8 mouse cellular contexts compared by ENCODE assay signal in the genomic region with DNA sequence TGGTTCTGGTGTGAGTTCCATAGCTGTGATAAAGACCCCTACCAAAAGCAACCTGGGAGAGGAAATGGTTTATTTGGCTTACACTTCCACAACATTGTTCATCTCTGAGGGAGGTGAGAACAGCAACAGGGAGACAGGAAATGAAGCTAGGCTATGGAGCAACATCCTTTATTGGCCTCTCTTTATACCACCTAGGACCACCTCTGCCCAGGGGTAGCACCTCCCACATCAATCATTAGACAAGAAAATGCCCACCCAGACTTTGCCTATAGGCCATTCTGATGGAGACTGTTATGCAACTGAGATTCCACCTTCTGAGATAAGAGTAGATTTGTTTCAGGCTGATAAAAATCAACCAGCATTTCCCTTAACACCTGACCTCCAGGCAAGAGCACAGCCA. TPM values are rescaled to one million over a fixed set of nuclear protein-coding genes. Genes with fewer than 3 reads are reported as not detected.
A peak's percentile ranks its signal among the peaks of the same experiment; 100 is the strongest.
DNase-seq lines count a peak whose midpoint lies in the region; ATAC-seq and TF ChIP-seq lines count a peak whose summit lies in the region.

No protein-coding gene starts in this region.

- peak overlapping the region; percentile 77 for H3K4me3 ChIP-seq in gastrocnemius, adult 2 months
- H3K4me3 ChIP-seq in liver, embryonic 11.5 days (ENCODE audit: low read depth, low read length) = no peak overlapping the region
- no peak overlapping the region for H3K4me3 ChIP-seq in liver, postnatal 0 days (ENCODE audit: low read depth, low read length)
- H3K4me3 ChIP-seq in forebrain, embryonic 14.5 days (ENCODE audit: low read depth, low read length) = peak overlapping the region; percentile 96; the same call in 1 of the 2 replicates
- no peak overlapping the region for H3K4me3 ChIP-seq in midbrain, postnatal 0 days (ENCODE audit: low read depth, low read length)

- intact Hi-C loops in gastrocnemius, adult 2 months (cut with DNase I) = no loop called here
- intact Hi-C loops in gastrocnemius, postnatal 36 days (cut with DNase I) = loop anchor here (10.0 kb wide), 1 partner anchor 71 kb away; no protein-coding TSS in a partner anchor

- ATAC-seq in liver, embryonic 11.5 days (replicated peaks; ENCODE audit: low FRiP score) = no peak
- no peak for ATAC-seq in liver, postnatal 0 days
- ATAC-seq in forebrain, embryonic 14.5 days = no peak
- ATAC-seq in midbrain, postnatal 0 days (ENCODE audit: low FRiP score) = no peak

- DNase-seq in gastrocnemius, adult 2 months = no peak
- DNase-seq in gastrocnemius, postnatal 36 days = no peak
- no peak for DNase-seq in liver, embryonic 11.5 days (ENCODE audit: low spot score)
- DNase-seq in liver, postnatal 0 days = no peak
- no peak for DNase-seq in forebrain, embryonic 14.5 days (ENCODE audit: low spot score)
- DNase-seq in midbrain, postnatal 0 days (ENCODE audit: low spot score) = no peak
- no peak for DNase-seq in natural killer cell, adult 2 months (ENCODE audit: low spot score in 2 of 2)
- DNase-seq in left cerebral cortex, adult 9 months (ENCODE audit: low spot score in 2 of 2) = no peak

- no peaks in the 10 kb centered on the region for H3K9me3 ChIP-seq in liver, embryonic 11.5 days (ENCODE audit: control insufficient read depth, low read length)
- no peaks in the 10 kb centered on the region for H3K9me3 ChIP-seq in liver, postnatal 0 days (ENCODE audit: low read length)
- no peaks in the 10 kb centered on the region for H3K9me3 ChIP-seq in forebrain, embryonic 14.5 days (replicated peaks; ENCODE audit: control insufficient read depth, low read length)
- H3K9me3 ChIP-seq in midbrain, postnatal 0 days (ENCODE audit: low read length) = no peaks in the 10 kb centered on the region

- H3K27ac ChIP-seq in gastrocnemius, adult 2 months = no peak overlapping the region
- no peak overlapping the region for H3K27ac ChIP-seq in liver, embryonic 11.5 days (ENCODE audit: low read depth, low read length)
- no peak overlapping the region for H3K27ac ChIP-seq in liver, postnatal 0 days (ENCODE audit: low read depth)
- no peak overlapping the region for H3K27ac ChIP-seq in forebrain, embryonic 14.5 days (ENCODE audit: low read depth, low read length)
- no peak overlapping the region for H3K27ac ChIP-seq in midbrain, postnatal 0 days (ENCODE audit: low read depth, low read length)

- no peaks in the 10 kb centered on the region for H3K36me3 ChIP-seq in liver, embryonic 11.5 days (ENCODE audit: control insufficient read depth, insufficient read depth, low read length)
- no peaks in the 10 kb centered on the region for H3K36me3 ChIP-seq in liver, postnatal 0 days (replicated peaks; ENCODE audit: insufficient read depth, low read length)
- no peaks in the 10 kb centered on the region for H3K36me3 ChIP-seq in forebrain, embryonic 14.5 days (ENCODE audit: control insufficient read depth, insufficient read depth, low read length)
- no peaks in the 10 kb centered on the region for H3K36me3 ChIP-seq in midbrain, postnatal 0 days (ENCODE audit: insufficient read depth, low read length)

- peaks cover 27% of the 10 kb centered on the region for H3K4me1 ChIP-seq in liver, embryonic 11.5 days (replicated peaks; ENCODE audit: control insufficient read depth, insufficient read depth, low read length)
- H3K4me1 ChIP-seq in liver, postnatal 0 days (ENCODE audit: insufficient read depth) = peaks cover 17% of the 10 kb centered on the region
- H3K4me1 ChIP-seq in forebrain, embryonic 14.5 days (ENCODE audit: control insufficient read depth, insufficient read depth, low read length) = peaks cover 11% of the 10 kb centered on the region
- H3K4me1 ChIP-seq in midbrain, postnatal 0 days (ENCODE audit: insufficient read depth, low read length) = 0 out of 2 replicates have a peak, but pooled peaks cover 5% of the 10 kb centered on the region

- H3K27me3 ChIP-seq in liver, embryonic 11.5 days (replicated peaks; ENCODE audit: control insufficient read depth, insufficient read depth, low read length) = no peaks in the 10 kb centered on the region
- H3K27me3 ChIP-seq in liver, postnatal 0 days (ENCODE audit: insufficient read depth, low read length) = no peaks in the 10 kb centered on the region
- no peaks in the 10 kb centered on the region for H3K27me3 ChIP-seq in forebrain, embryonic 14.5 days (replicated peaks; ENCODE audit: control insufficient read depth, insufficient read depth, low read length)
- H3K27me3 ChIP-seq in midbrain, postnatal 0 days (ENCODE audit: insufficient read depth, low read length) = no peaks in the 10 kb centered on the region

- no peak for TF ChIP-seq EP300 in liver, postnatal 0 days (IDR thresholded peaks at IDR 0.05; ENCODE audit: low read depth)

- peak overlapping the region; percentile 84 for H3K4me2 ChIP-seq in liver, embryonic 11.5 days
- H3K4me2 ChIP-seq in liver, postnatal 0 days (ENCODE audit: low read depth, low read length) = no peak overlapping the region
- H3K4me2 ChIP-seq in forebrain, embryonic 14.5 days (ENCODE audit: low read length) = peak overlapping the region; percentile 51
- H3K4me2 ChIP-seq in midbrain, postnatal 0 days (ENCODE audit: low read depth, low read length, poor library complexity, severe bottlenecking) = 0 out of 2 replicates have a peak overlapping the region, but pooled peaks have one; percentile 60

- H3K9ac ChIP-seq in liver, embryonic 11.5 days (ENCODE audit: low read depth, low read length) = no peak overlapping the region
- no peak overlapping the region for H3K9ac ChIP-seq in liver, postnatal 0 days (replicated peaks)
- no peak overlapping the region for H3K9ac ChIP-seq in forebrain, embryonic 14.5 days (ENCODE audit: low read length)
- no peak overlapping the region for H3K9ac ChIP-seq in midbrain, postnatal 0 days (replicated peaks; ENCODE audit: low read length, poor library complexity, severe bottlenecking)

- no peak for TF ChIP-seq CTCF in gastrocnemius, adult 2 months (IDR thresholded peaks at IDR 0.05)
- TF ChIP-seq CTCF in liver, postnatal 0 days (IDR thresholded peaks at IDR 0.05; ENCODE audit: low read depth) = no peak
- TF ChIP-seq CTCF in midbrain, postnatal 0 days (IDR thresholded peaks at IDR 0.05) = no peak

RNA-seq across cellular contexts. Expression of gene Scmh1, which starts 0.8 kb away (rescaled TPM):
- 10 to 100 TPM; 46.3 to 52.4 TPM for total RNA-seq in gastrocnemius, adult 2 months (2021)
- total RNA-seq in gastrocnemius, postnatal 36 days (2021) = 10 to 100 TPM; 37.7 to 39.7 TPM
- 22.6 and 33.8 TPM in 2 replicates for polyA plus RNA-seq in liver, embryonic 11.5 days (2014; fragmentation: Nextera tagmentation; extraction: Ambion mirVana)
- polyA plus RNA-seq in liver, postnatal 0 days (2015; fragmentation: Nextera tagmentation; extraction: Ambion mirVana) = 9.0 and 10.7 TPM in 2 replicates
- 38.8 and 55.8 TPM in 2 replicates for polyA plus RNA-seq in forebrain, embryonic 14.5 days (2014; fragmentation: Nextera tagmentation; extraction: Ambion mirVana)
- 53.6 and 57.3 TPM in 2 replicates for total RNA-seq in midbrain, postnatal 0 days (2014; rRNA removed)
- 66.8 TPM in 2 replicates for polyA plus RNA-seq in midbrain, postnatal 0 days (2015; fragmentation: Nextera tagmentation; extraction: Ambion mirVana)

Comparison
In these comparisons a context has a peak if more than half of its experiments do, and no peak if none do; other contexts are left out.
1. H3K4me3 ChIP-seq: peak in gastrocnemius, adult 2 months (single experiment) and forebrain, embryonic 14.5 days (single experiment); none in liver, embryonic 11.5 days (single experiment), liver, postnatal 0 days (single experiment) and midbrain, postnatal 0 days (single experiment).